Mouse (Mus musculus): Measurements from ENCODE around the gene Tnik. TPM values are rescaled to one million over a fixed set of nuclear protein-coding genes. Genes with fewer than 3 reads are reported as not detected.

The Tnik gene
- polyA plus RNA-seq, 1 experiment from 2014 or later: 14.7 TPM

- no peak overlapping the region for H3K27ac ChIP-seq
- no peaks in the 10 kb centered on the region for H3K27me3 ChIP-seq (replicated peaks)
- no peaks in the 10 kb centered on the region for H3K4me1 ChIP-seq
- H3K4me3 ChIP-seq (replicated peaks): no peak overlapping the region
- ATAC-seq (ENCODE audit: insufficient read depth, low FRiP score, low read depth): no peak
- 78% methylated on average over 12 of the region's 12 CpGs for WGBS
- H3K9ac ChIP-seq: no peak overlapping the region
- H3K9me3 ChIP-seq: no peaks in the 10 kb centered on the region
- no peak overlapping the region for H3K4me2 ChIP-seq
- H3K36me3 ChIP-seq: no peaks in the 10 kb centered on the region
Measured at GRCm38 (mm10) chr3:28564370-28565357, 301.6 kb downstream of the Tnik start.

GRCm38 (mm10) chr3:28577301-28577700, 314.3 kb downstream of the Tnik start:
- no peaks in the 10 kb centered on the region for H3K27me3 ChIP-seq (replicated peaks)
- peak overlapping the region; percentile 31; the same call in 1 of the 2 replicates for H3K4me2 ChIP-seq
- no peak overlapping the region for H3K9ac ChIP-seq
- H3K4me3 ChIP-seq (replicated peaks): no peak overlapping the region
- no peaks in the 10 kb centered on the region for H3K9me3 ChIP-seq
- H3K36me3 ChIP-seq: no peaks in the 10 kb centered on the region
- H3K4me1 ChIP-seq: 0 out of 2 replicates have a peak, but pooled peaks cover 3% of the 10 kb centered on the region
- WGBS: 31% methylated on average over 15 of the region's 15 CpGs
- no peak overlapping the region for H3K27ac ChIP-seq
- ATAC-seq (ENCODE audit: insufficient read depth, low FRiP score, low read depth): no peak

GRCm38 (mm10) chr3:28578950-28579615, 316.1 kb downstream of the Tnik start:
- Histone ChIP-seq H3K27ac (no peak overlapping the region), H3K9ac (no peak overlapping the region), H3K36me3 (no peaks in the 10 kb centered on the region), H3K4me1 (0 out of 2 replicates have a peak, but pooled peaks cover 3% of the 10 kb centered on the region), H3K4me3 (replicated peaks) (no peak overlapping the region), H3K9me3 (no peaks in the 10 kb centered on the region), H3K4me2 (no peak overlapping the region), H3K27me3 (replicated peaks) (no peaks in the 10 kb centered on the region)
- ATAC-seq (ENCODE audit: insufficient read depth, low FRiP score, low read depth): no peak
- 87% methylated on average over 18 of the region's 18 CpGs for WGBS

GRCm38 (mm10) chr3:28585750-28586465, 322.9 kb downstream of the Tnik start:
- Histone ChIP-seq H3K4me1 (no peaks in the 10 kb centered on the region), H3K27ac (no peak overlapping the region), H3K9ac (no peak overlapping the region), H3K4me3 (replicated peaks) (no peak overlapping the region), H3K4me2 (no peak overlapping the region), H3K27me3 (replicated peaks) (no peaks in the 10 kb centered on the region), H3K36me3 (no peaks in the 10 kb centered on the region), H3K9me3 (no peaks in the 10 kb centered on the region)
- no peak for ATAC-seq (ENCODE audit: insufficient read depth, low FRiP score, low read depth)
- WGBS: 80% methylated on average over 9 of the region's 9 CpGs

GRCm38 (mm10) chr3:28587808-28588207, 324.8 kb downstream of the Tnik start:
- Histone ChIP-seq H3K4me1 (no peaks in the 10 kb centered on the region), H3K9ac (no peak overlapping the region), H3K4me3 (replicated peaks) (no peak overlapping the region), H3K4me2 (no peak overlapping the region), H3K27ac (no peak overlapping the region), H3K27me3 (replicated peaks) (no peaks in the 10 kb centered on the region), H3K9me3 (no peaks in the 10 kb centered on the region), H3K36me3 (no peaks in the 10 kb centered on the region)
- no peak for ATAC-seq (ENCODE audit: insufficient read depth, low FRiP score, low read depth)
- 76% methylated on average over 4 of the region's 5 CpGs for WGBS

- Histone ChIP-seq H3K9me3 (no peaks in the 10 kb centered on the region), H3K36me3 (no peaks in the 10 kb centered on the region), H3K27me3 (replicated peaks) (no peaks in the 10 kb centered on the region), H3K4me2 (no peak overlapping the region), H3K27ac (no peak overlapping the region), H3K9ac (no peak overlapping the region), H3K4me3 (replicated peaks) (no peak overlapping the region), H3K4me1 (no peaks in the 10 kb centered on the region)
- peak; percentile 58; the same call in 1 of the 2 replicates for ATAC-seq (ENCODE audit: insufficient read depth, low FRiP score, low read depth)
- WGBS: 32% methylated on average over 7 of the region's 7 CpGs
Measured at GRCm38 (mm10) chr3:28591345-28591744, 328.3 kb downstream of the Tnik start.

- Histone ChIP-seq H3K4me2 (no peak overlapping the region), H3K36me3 (0 out of 2 replicates have a peak, but pooled peaks cover 2% of the 10 kb centered on the region), H3K9me3 (no peaks in the 10 kb centered on the region), H3K27me3 (replicated peaks) (no peaks in the 10 kb centered on the region), H3K4me3 (replicated peaks) (no peak overlapping the region), H3K9ac (no peak overlapping the region), H3K4me1 (no peaks in the 10 kb centered on the region), H3K27ac (no peak overlapping the region)
- ATAC-seq (ENCODE audit: insufficient read depth, low FRiP score, low read depth): no peak
- WGBS: 95% methylated on average over 16 of the region's 16 CpGs
Measured at GRCm38 (mm10) chr3:28593922-28594321, 330.9 kb downstream of the Tnik start.

GRCm38 (mm10) chr3:28599476-28599875, 336.5 kb downstream of the Tnik start:
- Histone ChIP-seq H3K4me3 (replicated peaks) (no peak overlapping the region), H3K27me3 (replicated peaks) (no peaks in the 10 kb centered on the region), H3K36me3 (0 out of 2 replicates have a peak, but pooled peaks cover 2% of the 10 kb centered on the region), H3K9ac (no peak overlapping the region), H3K4me2 (no peak overlapping the region), H3K9me3 (no peaks in the 10 kb centered on the region), H3K4me1 (no peaks in the 10 kb centered on the region), H3K27ac (no peak overlapping the region)
- WGBS: 87% methylated on average over 2 of the region's 2 CpGs
- no peak for ATAC-seq (ENCODE audit: insufficient read depth, low FRiP score, low read depth)

- H3K4me3 ChIP-seq (replicated peaks): no peak overlapping the region
- no peaks in the 10 kb centered on the region for H3K9me3 ChIP-seq
- no peak overlapping the region for H3K27ac ChIP-seq
- 50% methylated on average over 1 of the region's 1 CpGs for WGBS
- no peak for ATAC-seq (ENCODE audit: insufficient read depth, low FRiP score, low read depth)
- no peaks in the 10 kb centered on the region for H3K27me3 ChIP-seq (replicated peaks)
- H3K4me1 ChIP-seq: no peaks in the 10 kb centered on the region
- no peak overlapping the region for H3K4me2 ChIP-seq
- no peak overlapping the region for H3K9ac ChIP-seq
- H3K36me3 ChIP-seq: no peaks in the 10 kb centered on the region
Measured at GRCm38 (mm10) chr3:28606741-28607140, 343.7 kb downstream of the Tnik start.

GRCm38 (mm10) chr3:28612330-28612729, 349.3 kb downstream of the Tnik start:
- ATAC-seq (ENCODE audit: insufficient read depth, low FRiP score, low read depth): no peak
- Histone ChIP-seq H3K4me2 (no peak overlapping the region), H3K36me3 (no peaks in the 10 kb centered on the region), H3K27ac (no peak overlapping the region), H3K9me3 (no peaks in the 10 kb centered on the region), H3K9ac (no peak overlapping the region), H3K4me3 (replicated peaks) (no peak overlapping the region), H3K27me3 (replicated peaks) (no peaks in the 10 kb centered on the region), H3K4me1 (no peaks in the 10 kb centered on the region)
- 75% methylated on average over 5 of the region's 5 CpGs for WGBS

GRCm38 (mm10) chr3:28616386-28616785, 353.4 kb downstream of the Tnik start:
- ATAC-seq (ENCODE audit: insufficient read depth, low FRiP score, low read depth): no peak
- H3K27ac ChIP-seq: no peak overlapping the region
- H3K4me1 ChIP-seq: no peaks in the 10 kb centered on the region
- no peak overlapping the region for H3K4me2 ChIP-seq
- WGBS: 32% methylated on average over 1 of the region's 1 CpGs
- H3K27me3 ChIP-seq (replicated peaks): no peaks in the 10 kb centered on the region
- no peak overlapping the region for H3K4me3 ChIP-seq (replicated peaks)
- no peaks in the 10 kb centered on the region for H3K36me3 ChIP-seq
- no peak overlapping the region for H3K9ac ChIP-seq
- H3K9me3 ChIP-seq: no peaks in the 10 kb centered on the region
